ENCODE assay signal across 28 mouse cellular contexts in genomic region chr2:164519171-164519526, GRCm38 (mm10). TPM values are rescaled to one million over a fixed set of nuclear protein-coding genes. Genes with fewer than 3 reads are reported as not detected.
A peak's percentile ranks its signal among the peaks of the same experiment; 100 is the strongest.
DNase-seq lines count a peak whose midpoint lies in the region; ATAC-seq and TF ChIP-seq lines count a peak whose summit lies in the region.
"Had no signal": no experiment of that assay in that cellular context is flagged by ENCODE, and none has a peak within 500 bp of the region (broad histone marks: within the 10 kb centered on the region; RNA-seq: fewer than 3 reads in every experiment).

No protein-coding gene starts in this region.

- no peaks in the 10 kb centered on the region for H3K27me3 ChIP-seq in intestine, embryonic 14.5 days (replicated peaks; ENCODE audit: control insufficient read depth, insufficient read depth, low read length)
- H3K27me3 ChIP-seq in intestine, postnatal 0 days (replicated peaks; ENCODE audit: control insufficient read depth, insufficient read depth, low read length): no peaks in the 10 kb centered on the region
- no peaks in the 10 kb centered on the region for H3K27me3 ChIP-seq in stomach, embryonic 14.5 days (ENCODE audit: control insufficient read depth, insufficient read depth, low read length)
- H3K27me3 ChIP-seq: lung, embryonic 15.5 days had no signal

- H3K4me2 ChIP-seq in intestine, embryonic 14.5 days (ENCODE audit: low read length): peak overlapping the region; percentile 13; the same call in 1 of the 2 replicates
- no peak overlapping the region for H3K4me2 ChIP-seq in intestine, postnatal 0 days (replicated peaks; ENCODE audit: low read depth)
- H3K4me2 ChIP-seq in stomach, embryonic 14.5 days (replicated peaks; ENCODE audit: low read depth, low read length): no peak overlapping the region
- H3K4me2 ChIP-seq: heart, embryonic 12.5 days; lung, embryonic 15.5 days had no signal

- H3K9me3 ChIP-seq in intestine, embryonic 14.5 days (ENCODE audit: control insufficient read depth, low read length): no peaks in the 10 kb centered on the region
- no peaks in the 10 kb centered on the region for H3K9me3 ChIP-seq in intestine, postnatal 0 days (ENCODE audit: control insufficient read depth)
- no peaks in the 10 kb centered on the region for H3K9me3 ChIP-seq in stomach, embryonic 14.5 days (ENCODE audit: control insufficient read depth, low read depth, low read length)
- H3K9me3 ChIP-seq: G1E; lung, embryonic 15.5 days; midbrain, embryonic 10.5 days had no signal

- 0 out of 2 replicates have a peak, but pooled peaks have one; percentile 4 for ATAC-seq in intestine, embryonic 14.5 days (replicated peaks; ENCODE audit: low FRiP score, low TSS enrichment, low read depth)
- ATAC-seq in intestine, postnatal 0 days: no peak
- no peak for ATAC-seq in stomach, embryonic 14.5 days (ENCODE audit: insufficient number of reproducible peaks, insufficient read depth, low FRiP score, low read depth)
- ATAC-seq in cerebellum, adult (ENCODE audit: insufficient number of reproducible peaks, low FRiP score, low TSS enrichment): no peak
- ATAC-seq: hindbrain, embryonic 16.5 days had no signal

- H3K4me1 ChIP-seq in intestine, embryonic 14.5 days (replicated peaks; ENCODE audit: control insufficient read depth, insufficient read depth, low read length): peaks cover 17% of the 10 kb centered on the region; the same call in 1 of the 2 replicates
- no peaks in the 10 kb centered on the region for H3K4me1 ChIP-seq in intestine, postnatal 0 days (replicated peaks; ENCODE audit: control insufficient read depth, insufficient read depth, low read length)
- H3K4me1 ChIP-seq in stomach, embryonic 14.5 days (ENCODE audit: control insufficient read depth, insufficient read depth, low read length): peaks cover 11% of the 10 kb centered on the region

- peak overlapping the region; percentile 91 for H3K27ac ChIP-seq in intestine, embryonic 14.5 days (ENCODE audit: low read depth)
- no peak overlapping the region for H3K27ac ChIP-seq in intestine, postnatal 0 days (ENCODE audit: low read depth, low read length)
- peak overlapping the region; percentile 89; the same call in 1 of the 2 replicates for H3K27ac ChIP-seq in stomach, embryonic 14.5 days (ENCODE audit: low read length)
- H3K27ac ChIP-seq: layer of hippocampus, adult 2 months; liver, embryonic 14.5 days; lung, embryonic 15.5 days; macrophage; midbrain, embryonic 10.5 days had no signal

- H3K36me3 ChIP-seq in intestine, embryonic 14.5 days (ENCODE audit: control insufficient read depth, insufficient read depth, low read length): no peaks in the 10 kb centered on the region
- H3K36me3 ChIP-seq in intestine, postnatal 0 days (ENCODE audit: control insufficient read depth, insufficient read depth): no peaks in the 10 kb centered on the region
- H3K36me3 ChIP-seq in stomach, embryonic 14.5 days (ENCODE audit: control insufficient read depth, insufficient read depth, low read length): no peaks in the 10 kb centered on the region
- H3K36me3 ChIP-seq: G1E; heart, embryonic 12.5 days; lung, embryonic 15.5 days; midbrain, embryonic 10.5 days had no signal

- WGBS in intestine, embryonic 14.5 days: 40% methylated on average over 6 of the region's 6 CpGs
- 41% methylated on average over 6 of the region's 6 CpGs for WGBS in intestine, postnatal 0 days
- 52% methylated on average over 6 of the region's 6 CpGs for WGBS in stomach, embryonic 14.5 days

- no peak overlapping the region for H3K4me3 ChIP-seq in intestine, embryonic 14.5 days (ENCODE audit: low read depth, low read length)
- no peak overlapping the region for H3K4me3 ChIP-seq in intestine, postnatal 0 days (ENCODE audit: low read depth, low read length)
- no peak overlapping the region for H3K4me3 ChIP-seq in stomach, embryonic 14.5 days (ENCODE audit: low read depth, low read length)
- H3K4me3 ChIP-seq: heart, embryonic 12.5 days; layer of hippocampus, adult 2 months; lung, embryonic 15.5 days; midbrain, embryonic 10.5 days had no signal

- H3K9ac ChIP-seq in intestine, embryonic 14.5 days (ENCODE audit: low read length): no peak overlapping the region
- no peak overlapping the region for H3K9ac ChIP-seq in intestine, postnatal 0 days (ENCODE audit: low read depth, low read length)
- no peak overlapping the region for H3K9ac ChIP-seq in stomach, embryonic 14.5 days (replicated peaks; ENCODE audit: low read depth, low read length)
- H3K9ac ChIP-seq: heart, embryonic 12.5 days; liver, embryonic 14.5 days; lung, embryonic 15.5 days had no signal

- TF ChIP-seq CTCF in intestine, postnatal 0 days (IDR thresholded peaks at IDR 0.05; ENCODE audit: low read depth): no peak

- DNase-seq in intestine, embryonic 14.5 days (ENCODE audit: low spot score): no peak
- peak; percentile 24 for DNase-seq in CD4-positive helper T cell, adult 2 months (ENCODE audit: low read depth, low spot score)
- DNase-seq in induced T-regulatory cell, adult 2 months (ENCODE audit: low read depth): peak; percentile 52
- no peak for DNase-seq in T-cell, adult 2 months (ENCODE audit: low spot score)
- DNase-seq: adrenal gland, postnatal 14 days; cerebellum, adult 11-12 months; cerebellum, postnatal 14 days; heart, postnatal 36 days; kidney, adult 9 months; layer of hippocampus, postnatal 36 days; retina, postnatal 1 day; thymus, postnatal 25 days had no signal

RNA-seq across cellular contexts. Expression of gene Pigt, which starts 21.8 kb away (rescaled TPM):
- 72.4 and 79.7 TPM in 2 replicates for polyA plus RNA-seq in intestine, embryonic 14.5 days (2014; fragmentation: Nextera tagmentation; extraction: Ambion mirVana)
- polyA plus RNA-seq in intestine, postnatal 0 days (2015; fragmentation: Nextera tagmentation; extraction: Ambion mirVana): 75.8 and 83.0 TPM in 2 replicates
- polyA plus RNA-seq in stomach, embryonic 14.5 days (2014; fragmentation: Nextera tagmentation; extraction: Ambion mirVana): 83.0 and 86.0 TPM in 2 replicates

RNA-seq across cellular contexts. Expression of gene Dbndd2, which starts 33.2 kb away (rescaled TPM):
- polyA plus RNA-seq in intestine, embryonic 14.5 days (2014; fragmentation: Nextera tagmentation; extraction: Ambion mirVana): 9.4 and 12.5 TPM in 2 replicates
- polyA plus RNA-seq in intestine, postnatal 0 days (2015; fragmentation: Nextera tagmentation; extraction: Ambion mirVana): 15.9 and 18.8 TPM in 2 replicates
- polyA plus RNA-seq in stomach, embryonic 14.5 days (2014; fragmentation: Nextera tagmentation; extraction: Ambion mirVana): 8.8 and 17.9 TPM in 2 replicates

RNA-seq across cellular contexts. Expression of gene Wfdc2, which starts 43.1 kb away (rescaled TPM):
- polyA plus RNA-seq in intestine, embryonic 14.5 days (2014; fragmentation: Nextera tagmentation; extraction: Ambion mirVana): 79.5 and 85.7 TPM in 2 replicates
- 6.5 and 11.9 TPM in 2 replicates for polyA plus RNA-seq in intestine, postnatal 0 days (2015; fragmentation: Nextera tagmentation; extraction: Ambion mirVana)
- 241 and 274 TPM in 2 replicates for polyA plus RNA-seq in stomach, embryonic 14.5 days (2014; fragmentation: Nextera tagmentation; extraction: Ambion mirVana)
- polyA plus RNA-seq: G1E, macrophage had no signal

RNA-seq across cellular contexts. Expression of gene Trp53tg5, which starts 45.6 kb away (rescaled TPM):
- not detected in 2 replicates for polyA plus RNA-seq in intestine, embryonic 14.5 days (2014; fragmentation: Nextera tagmentation; extraction: Ambion mirVana)
- not detected in 2 replicates for polyA plus RNA-seq in intestine, postnatal 0 days (2015; fragmentation: Nextera tagmentation; extraction: Ambion mirVana)
- not detected in 2 replicates for polyA plus RNA-seq in stomach, embryonic 14.5 days (2014; fragmentation: Nextera tagmentation; extraction: Ambion mirVana)
- polyA plus RNA-seq: forebrain, embryonic 11.5 days; G1E; gonadal fat pad, adult 2 months; hindbrain, embryonic 16.5 days; liver, embryonic 14.5 days; lung, embryonic 15.5 days; macrophage; midbrain, embryonic 10.5 days; midbrain, postnatal 0 days; neural tube, embryonic 11.5 days had no signal

RNA-seq across cellular contexts. Expression of gene Spint3, which starts 54.1 kb away (rescaled TPM):
- not detected in 2 replicates for polyA plus RNA-seq in intestine, embryonic 14.5 days (2014; fragmentation: Nextera tagmentation; extraction: Ambion mirVana)
- polyA plus RNA-seq in intestine, postnatal 0 days (2015; fragmentation: Nextera tagmentation; extraction: Ambion mirVana): not detected in 2 replicates
- not detected in 2 replicates for polyA plus RNA-seq in stomach, embryonic 14.5 days (2014; fragmentation: Nextera tagmentation; extraction: Ambion mirVana)
- polyA plus RNA-seq: forebrain, embryonic 11.5 days; G1E; heart, embryonic 12.5 days; hindbrain, embryonic 16.5 days; liver, embryonic 14.5 days; lung, embryonic 15.5 days; macrophage; midbrain, embryonic 10.5 days; midbrain, postnatal 0 days; neural tube, embryonic 11.5 days; testis, adult 2 months had no signal

Comparison
In these comparisons a context has a peak if more than half of its experiments do, and no peak if none do; other contexts are left out.
1. DNase-seq: peak in CD4-positive helper T cell, adult 2 months (single experiment) and induced T-regulatory cell, adult 2 months (single experiment); none in intestine, embryonic 14.5 days (single experiment) and T-cell, adult 2 months (single experiment).